Mouse (Mus musculus): ENCODE data around the gene Rab3gap2.

The Rab3gap2 gene

DNA sequence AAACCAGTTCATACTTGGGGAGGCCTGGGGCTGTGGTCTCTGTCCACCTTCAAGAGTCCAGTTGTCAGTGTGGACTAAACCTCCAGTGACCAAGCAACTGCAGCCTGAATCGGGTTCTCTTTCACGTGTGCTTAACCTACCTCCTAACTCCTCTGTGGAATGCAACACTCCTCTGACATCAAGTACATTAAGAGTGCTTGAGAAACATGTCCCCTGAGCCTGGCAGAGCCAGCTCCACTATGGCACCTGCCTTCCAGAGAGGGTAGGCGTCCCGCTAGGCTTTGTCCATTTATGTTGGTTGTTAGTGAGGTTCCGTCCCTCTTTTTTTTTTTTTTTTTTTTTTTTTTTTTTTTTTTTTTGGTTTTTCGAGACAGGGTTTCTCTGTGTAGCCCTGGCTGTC, 23.0 kb downstream of the Rab3gap2 start:
- no peak for DNase-seq (ENCODE audit: low read depth in 2 of 2, low spot score in 2 of 2)

DNA sequence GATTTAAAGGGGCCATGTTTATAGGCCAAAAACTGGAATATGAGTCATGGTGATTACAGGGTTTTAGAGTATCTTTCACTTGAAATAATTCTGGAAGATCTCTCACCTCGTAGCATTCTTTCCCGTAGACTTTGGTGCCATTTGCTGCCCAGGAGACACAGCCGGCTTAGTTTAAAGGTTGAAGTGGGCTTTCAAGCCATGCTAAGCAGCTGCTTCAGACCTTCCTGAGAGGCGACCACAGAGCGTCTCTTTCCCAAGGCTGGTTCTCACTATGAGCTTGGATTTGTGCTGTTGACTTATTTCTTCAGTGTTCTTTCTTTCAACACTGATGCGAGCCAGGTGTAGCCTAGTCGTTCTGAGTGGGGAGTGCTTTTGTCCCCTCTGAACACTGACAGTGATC, 23.8 kb downstream of the Rab3gap2 start:
- DNase-seq (ENCODE audit: low read depth in 2 of 2, low spot score in 2 of 2), result no peak

DNA sequence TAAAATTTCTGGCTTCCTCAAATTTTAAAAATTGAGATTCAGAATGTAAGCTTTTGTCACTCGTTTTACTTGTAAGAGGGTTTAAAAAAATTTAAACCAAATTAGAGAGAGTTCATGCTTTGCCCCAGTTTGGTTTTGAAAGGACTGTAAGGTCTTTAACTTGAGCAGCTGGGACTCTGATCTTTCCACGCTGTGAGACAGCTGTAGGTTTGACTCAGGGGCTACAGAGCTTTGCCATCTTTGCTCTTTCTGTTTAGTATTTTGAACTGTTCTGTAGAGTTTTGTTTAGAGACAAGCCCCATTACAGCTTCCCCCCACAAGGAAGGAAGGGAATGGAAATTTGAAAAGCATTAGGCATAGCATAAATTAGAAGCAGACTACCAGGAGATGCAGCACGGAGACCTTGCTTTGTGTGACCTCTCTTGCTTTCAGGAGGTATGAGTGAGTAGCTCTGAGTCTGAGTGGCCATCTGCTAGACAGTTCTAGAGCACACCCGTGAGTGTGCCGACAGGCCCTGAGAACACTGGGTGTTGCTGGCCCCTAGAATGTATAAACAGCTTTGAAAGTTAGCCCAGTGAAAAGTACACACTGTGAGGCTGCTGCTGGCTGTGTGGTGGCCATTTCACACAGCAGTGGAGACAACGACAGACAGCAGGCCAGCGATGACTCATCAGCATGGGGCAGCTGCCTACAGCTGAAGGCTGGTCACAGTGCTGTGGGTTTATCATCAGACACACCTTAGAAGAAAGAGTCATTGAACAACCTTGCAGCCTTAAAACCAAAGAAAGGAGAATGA, 25.7 kb downstream of the Rab3gap2 start:
- no peak for DNase-seq (ENCODE audit: low read depth in 2 of 2, low spot score in 2 of 2)

DNA sequence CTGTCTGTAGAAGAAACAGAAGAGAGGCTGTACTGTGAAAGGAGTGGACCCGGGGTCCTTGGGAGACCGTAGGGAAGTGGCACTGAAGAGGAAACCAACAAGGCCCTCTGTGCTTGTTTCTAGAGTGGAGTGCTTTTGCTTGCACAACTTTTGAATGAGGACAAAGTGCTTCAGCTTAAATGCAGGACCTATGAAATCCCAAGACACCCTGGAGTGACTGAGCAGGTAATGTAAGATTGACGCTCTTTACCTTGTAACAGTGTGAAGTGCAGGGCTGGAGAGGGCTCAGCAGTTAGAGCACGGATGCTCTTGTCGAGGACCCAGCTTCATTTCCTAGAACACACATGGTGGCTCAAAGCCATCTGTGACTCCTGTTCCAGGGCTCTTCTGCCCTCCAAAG, 31.9 kb downstream of the Rab3gap2 start:
- no peak for DNase-seq (ENCODE audit: low read depth in 2 of 2, low spot score in 2 of 2)

DNA sequence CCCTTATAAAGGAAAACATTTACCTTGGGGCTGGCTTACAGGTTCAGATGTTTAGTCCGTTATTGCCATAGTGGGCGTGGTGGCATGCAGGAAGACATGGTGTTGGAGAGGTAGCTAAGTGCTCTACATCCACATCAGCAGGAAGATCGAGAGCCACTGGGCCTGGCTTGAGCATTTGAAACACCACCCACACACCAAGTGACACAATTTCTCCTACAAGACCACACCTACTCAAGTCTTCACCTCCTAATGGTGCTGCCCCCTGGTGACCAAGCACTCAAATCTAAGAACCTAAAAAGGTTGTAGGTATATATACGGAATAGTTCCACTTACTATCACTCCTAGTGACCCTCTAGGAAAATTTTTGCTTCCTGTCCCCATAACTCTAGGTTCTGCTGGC, 32.6 kb downstream of the Rab3gap2 start:
- DNase-seq (ENCODE audit: low read depth in 2 of 2, low spot score in 2 of 2), result no peak

DNA sequence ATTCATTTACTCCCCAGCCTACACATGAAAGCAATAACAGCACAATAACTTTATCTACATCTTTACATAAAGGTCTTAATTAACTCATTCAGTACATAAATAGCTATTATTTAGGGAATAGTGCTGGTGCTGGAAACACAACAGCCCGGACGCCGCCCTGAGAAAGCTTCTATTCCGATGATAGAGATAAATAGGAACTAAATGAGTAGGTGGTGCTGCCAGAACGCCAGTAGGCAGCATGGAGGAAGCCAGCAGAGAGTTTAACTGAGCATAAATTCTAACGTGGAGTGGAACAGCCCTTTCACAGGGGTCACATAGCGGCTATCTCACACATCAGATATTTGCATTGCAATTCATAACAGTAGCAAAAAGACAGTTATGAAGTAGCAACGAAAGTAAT, 39.1 kb downstream of the Rab3gap2 start:
- DNase-seq (ENCODE audit: low read depth in 2 of 2, low spot score in 2 of 2), result no peak

DNA sequence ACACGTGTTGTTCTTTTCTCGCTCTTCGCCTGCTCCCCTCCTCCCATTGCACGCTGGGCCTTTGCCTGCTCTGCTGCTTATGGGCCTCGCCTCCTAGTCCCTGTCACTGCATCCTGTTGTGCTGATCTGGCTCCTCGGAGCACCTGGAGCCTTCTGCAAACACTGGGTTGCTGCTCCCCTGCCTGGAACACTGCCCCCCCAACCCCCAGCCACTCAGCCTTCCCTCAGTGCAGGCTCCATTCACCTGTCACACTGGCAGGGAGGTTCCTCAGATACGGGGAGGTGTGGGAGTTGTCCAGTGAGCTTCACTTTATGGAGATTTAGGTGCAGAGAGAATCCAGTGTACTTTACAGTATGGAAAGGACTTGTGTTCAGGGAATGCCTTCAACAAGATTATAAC, 41.5 kb downstream of the Rab3gap2 start:
- no peak for DNase-seq (ENCODE audit: low read depth in 2 of 2, low spot score in 2 of 2)

DNA sequence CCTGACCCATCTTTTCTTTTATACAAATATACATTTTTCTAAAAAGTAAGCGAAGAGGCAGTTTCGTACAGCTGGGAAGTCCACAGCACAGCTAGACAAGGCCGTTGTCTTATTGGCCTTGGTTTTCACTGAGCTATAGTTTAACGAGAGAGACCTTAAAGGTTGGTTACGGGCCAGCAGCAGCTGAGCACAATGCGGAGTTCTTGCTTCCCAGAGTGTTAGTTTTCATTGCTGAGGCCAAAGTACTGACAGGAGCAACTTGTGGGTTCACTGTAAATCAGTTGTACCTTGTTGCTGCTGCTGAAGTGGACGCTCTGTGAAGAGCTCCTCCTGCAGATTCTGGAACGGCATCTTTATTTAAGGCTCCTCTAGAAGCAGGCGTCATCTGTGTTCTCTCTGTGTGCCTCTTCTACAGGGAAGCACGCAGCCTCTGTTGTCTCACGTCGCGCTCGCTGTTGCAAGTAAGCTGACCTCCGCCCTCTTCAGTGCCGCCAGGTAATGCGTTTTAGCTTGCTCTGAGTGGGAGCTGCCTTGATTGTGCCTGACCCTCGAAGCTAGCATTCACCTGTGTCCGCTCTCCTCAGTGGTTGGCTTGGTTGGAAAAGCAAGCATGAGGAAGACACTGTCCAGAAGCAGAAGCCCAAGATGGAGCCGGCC, 43.6 kb downstream of the Rab3gap2 start:
- DNase-seq (ENCODE audit: low read depth in 2 of 2, low spot score in 2 of 2), result no peak

DNA sequence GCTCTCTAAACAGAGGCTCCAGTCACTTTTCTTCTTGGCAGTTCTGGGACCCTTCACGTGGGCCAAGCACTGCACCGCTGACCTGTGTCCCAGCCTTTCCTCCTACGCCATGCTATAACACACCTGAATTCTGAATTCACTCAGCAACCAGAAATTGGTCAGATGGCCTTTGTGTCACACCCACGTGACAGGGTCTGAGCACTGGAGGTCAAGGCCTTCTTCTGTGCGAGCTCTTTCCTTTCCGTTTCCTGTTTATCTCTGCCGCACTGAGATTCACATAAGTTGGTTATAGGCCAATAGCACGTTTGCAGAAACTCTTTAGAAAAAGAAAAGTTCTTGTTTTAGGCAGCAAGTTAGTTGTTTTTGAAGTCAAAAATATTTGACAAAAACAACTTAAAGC, 44.8 kb downstream of the Rab3gap2 start:
- DNase-seq (ENCODE audit: low read depth in 2 of 2, low spot score in 2 of 2), result no peak

DNA sequence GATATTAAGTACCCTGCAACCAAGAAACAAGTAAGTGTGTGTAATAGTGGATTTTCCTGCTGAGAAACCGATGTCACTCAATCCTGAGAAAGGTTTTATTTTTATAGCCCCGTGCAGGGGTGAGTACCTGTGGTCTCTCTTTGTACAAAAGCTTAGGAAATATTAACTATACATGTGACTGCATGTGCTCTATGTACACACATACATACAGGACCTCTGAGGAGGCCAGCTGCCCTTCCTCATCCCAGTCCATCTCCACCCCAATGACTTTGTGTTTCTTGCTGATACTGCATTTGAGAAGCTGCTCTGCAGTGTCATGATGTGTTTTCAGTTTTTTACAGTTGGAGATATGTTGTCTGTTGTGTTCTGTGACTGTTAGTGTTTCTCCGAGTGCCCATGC, 48.4 kb downstream of the Rab3gap2 start:
- DNase-seq (ENCODE audit: low read depth in 2 of 2, low spot score in 2 of 2), result no peak

DNA sequence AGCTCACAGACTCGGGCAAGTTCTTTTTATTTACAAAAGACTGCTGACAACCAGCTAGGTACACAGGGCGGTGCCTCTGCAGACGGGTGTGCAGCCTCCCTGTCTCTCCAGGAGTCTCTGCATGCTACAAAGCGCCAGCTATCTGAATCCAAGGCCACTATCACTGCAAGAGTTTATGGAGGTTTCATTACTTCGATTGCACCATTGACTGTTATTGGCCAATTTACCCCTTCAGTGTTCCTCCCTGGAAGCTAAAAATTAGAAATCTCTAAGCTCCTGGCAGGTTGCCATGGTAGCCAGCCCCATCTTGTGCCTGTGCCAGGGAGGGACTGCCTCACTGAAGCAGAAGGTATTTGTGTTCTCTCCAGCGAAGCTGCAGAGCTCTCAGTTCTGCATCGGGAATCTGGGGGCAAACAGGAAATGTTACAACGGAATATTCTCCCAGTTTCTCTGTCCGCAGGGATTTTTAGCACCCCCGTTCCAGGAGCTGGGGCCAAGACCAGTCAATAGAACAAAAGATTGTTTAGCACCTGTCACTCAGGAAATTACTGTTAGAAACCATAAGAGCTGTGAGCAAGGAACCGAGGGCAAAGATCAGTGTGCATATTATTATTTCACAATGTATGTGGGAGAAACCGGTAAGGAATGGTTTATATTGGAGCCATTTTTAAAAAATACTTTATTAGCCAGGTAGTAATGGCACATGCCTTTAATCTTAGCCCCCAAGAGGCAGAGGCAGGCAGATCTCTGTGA, 49.4 kb downstream of the Rab3gap2 start:
- no peak for DNase-seq (ENCODE audit: low read depth in 2 of 2, low spot score in 2 of 2)

DNA sequence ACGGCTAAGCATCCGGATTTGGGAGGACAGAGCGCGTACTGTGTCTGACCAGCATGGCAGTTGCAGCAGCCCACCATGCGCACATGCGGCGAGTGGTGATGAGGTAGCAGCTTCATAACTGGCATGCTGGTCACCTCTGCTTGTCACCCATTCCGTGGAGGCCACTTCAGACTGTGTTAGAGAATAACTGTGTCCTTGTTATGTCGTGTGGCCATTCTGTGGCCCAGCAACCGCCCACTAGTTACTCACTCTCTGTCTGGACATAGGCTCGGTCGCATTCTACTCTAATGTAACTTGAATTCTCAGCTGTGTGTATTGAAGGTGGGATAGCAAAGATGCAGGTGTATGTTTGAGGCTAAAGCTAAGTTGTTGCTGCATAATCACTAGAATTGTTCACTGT, 51.4 kb downstream of the Rab3gap2 start:
- DNase-seq (ENCODE audit: low read depth in 2 of 2, low spot score in 2 of 2), result no peak

DNA sequence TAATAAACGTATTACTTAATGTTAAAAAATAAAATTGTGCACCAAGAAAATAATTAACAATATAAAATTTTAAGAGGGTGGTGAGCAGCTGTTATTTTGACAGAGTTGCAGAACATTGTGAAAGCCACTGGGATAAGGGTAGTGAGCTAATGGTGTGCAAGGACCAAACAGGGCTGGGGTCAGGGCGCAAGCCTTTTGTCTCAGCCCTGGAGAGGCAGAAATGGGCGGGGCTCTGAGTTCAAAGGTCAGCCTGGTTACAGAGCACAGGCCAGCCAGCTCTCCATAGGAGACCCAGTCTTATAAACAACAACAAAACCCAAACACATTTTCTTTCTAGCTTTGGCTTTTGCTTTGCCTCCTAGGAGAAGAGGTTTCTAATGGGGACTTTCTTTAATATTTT, 52.8 kb downstream of the Rab3gap2 start:
- DNase-seq (ENCODE audit: low read depth in 2 of 2, low spot score in 2 of 2), result no peak

DNA sequence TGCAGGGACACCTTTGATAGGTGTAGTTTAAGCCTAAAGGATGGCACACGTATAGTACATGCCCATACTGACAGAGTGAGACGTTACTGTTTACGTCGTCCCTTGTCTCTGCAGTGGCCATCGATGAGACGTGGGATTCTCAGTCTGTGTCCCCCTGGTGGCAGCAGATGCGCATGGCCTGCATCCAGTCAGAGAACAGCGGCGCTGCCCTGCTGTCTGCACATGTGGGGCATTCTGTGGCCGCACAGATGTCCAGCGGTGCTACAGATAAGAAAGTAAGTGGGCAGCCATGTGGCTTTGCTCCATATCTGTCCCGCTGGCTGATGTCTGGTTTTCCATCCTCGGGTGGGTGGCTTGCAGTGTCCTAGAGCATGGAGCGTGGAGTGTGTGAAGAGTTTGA, 58.6 kb downstream of the Rab3gap2 start:
- no peak for DNase-seq (ENCODE audit: low read depth in 2 of 2, low spot score in 2 of 2)

DNA sequence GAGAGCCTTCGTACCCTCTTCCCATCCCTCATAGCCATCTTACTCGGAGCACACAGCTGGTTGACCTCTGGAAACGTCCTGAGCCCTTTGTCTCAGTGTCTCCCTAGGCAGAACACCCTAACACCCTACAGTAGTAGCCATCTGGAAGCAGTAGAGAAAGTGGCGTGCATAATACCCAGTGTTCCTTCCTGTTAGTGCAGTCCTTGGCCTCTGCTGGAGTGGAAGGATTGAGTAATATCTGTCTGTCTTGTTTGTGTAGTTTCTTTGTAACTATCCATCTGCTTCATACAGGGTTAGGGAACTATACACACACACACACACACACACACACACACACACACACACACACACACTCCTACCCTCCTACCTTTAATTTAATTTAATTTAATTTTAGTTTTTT, 64.8 kb downstream of the Rab3gap2 start:
- DNase-seq (ENCODE audit: low read depth in 2 of 2, low spot score in 2 of 2), result no peak

DNA sequence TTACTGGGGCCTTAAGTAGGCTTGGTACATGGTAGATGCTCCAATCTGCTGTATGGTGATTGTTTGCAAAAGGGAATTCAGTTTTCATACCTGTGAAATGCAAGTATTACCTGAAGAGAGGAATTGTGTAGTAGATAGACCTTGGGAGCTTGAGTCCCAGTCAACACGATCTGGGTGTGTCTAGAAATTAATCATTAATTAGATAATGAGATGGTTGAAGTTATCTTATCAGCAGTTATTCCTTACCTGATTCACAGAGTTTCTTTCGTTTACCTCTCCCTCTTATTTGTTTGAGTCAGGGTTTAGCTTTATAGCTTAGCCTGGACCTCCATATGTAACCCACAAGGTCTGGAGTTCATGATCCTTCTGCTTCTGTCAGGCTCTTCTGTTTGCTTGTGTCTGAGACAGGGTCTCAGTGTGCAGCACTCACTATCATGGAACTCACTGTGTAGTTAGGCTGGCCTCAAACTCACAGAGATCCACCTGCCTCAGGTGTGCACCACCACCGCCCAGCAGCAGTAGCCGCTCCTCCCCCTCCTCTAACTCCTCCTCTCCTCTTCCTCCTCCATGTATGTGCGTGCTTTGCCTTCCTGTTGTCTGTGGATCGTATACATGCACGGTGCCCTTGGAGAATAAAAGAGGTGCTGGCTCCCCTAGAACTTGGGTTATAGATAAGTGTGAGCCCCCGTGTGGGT, 66.6 kb downstream of the Rab3gap2 start:
- no peak for DNase-seq (ENCODE audit: low read depth in 2 of 2, low spot score in 2 of 2)

DNA sequence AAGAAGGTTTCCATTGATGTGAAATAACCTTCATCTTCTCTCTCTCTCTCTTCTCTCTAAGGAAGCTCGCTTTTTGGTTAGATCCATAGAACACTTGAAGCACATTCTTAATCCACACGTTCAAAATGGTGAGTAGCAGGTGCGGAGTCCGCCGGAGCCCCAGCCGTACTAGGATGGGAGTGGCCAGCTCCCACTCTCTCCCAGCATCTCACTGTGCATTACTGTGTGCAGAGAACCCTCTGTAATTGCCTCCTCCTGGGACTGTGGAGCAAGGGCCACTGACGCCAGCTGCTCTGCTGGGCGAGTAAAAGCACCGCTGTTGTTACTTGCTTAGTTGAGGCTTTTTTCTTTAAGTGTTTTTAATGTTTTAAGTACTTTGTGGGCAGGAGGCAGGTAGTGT, 67.5 kb downstream of the Rab3gap2 start:
- no peak for DNase-seq (ENCODE audit: low read depth in 2 of 2, low spot score in 2 of 2)

DNA sequence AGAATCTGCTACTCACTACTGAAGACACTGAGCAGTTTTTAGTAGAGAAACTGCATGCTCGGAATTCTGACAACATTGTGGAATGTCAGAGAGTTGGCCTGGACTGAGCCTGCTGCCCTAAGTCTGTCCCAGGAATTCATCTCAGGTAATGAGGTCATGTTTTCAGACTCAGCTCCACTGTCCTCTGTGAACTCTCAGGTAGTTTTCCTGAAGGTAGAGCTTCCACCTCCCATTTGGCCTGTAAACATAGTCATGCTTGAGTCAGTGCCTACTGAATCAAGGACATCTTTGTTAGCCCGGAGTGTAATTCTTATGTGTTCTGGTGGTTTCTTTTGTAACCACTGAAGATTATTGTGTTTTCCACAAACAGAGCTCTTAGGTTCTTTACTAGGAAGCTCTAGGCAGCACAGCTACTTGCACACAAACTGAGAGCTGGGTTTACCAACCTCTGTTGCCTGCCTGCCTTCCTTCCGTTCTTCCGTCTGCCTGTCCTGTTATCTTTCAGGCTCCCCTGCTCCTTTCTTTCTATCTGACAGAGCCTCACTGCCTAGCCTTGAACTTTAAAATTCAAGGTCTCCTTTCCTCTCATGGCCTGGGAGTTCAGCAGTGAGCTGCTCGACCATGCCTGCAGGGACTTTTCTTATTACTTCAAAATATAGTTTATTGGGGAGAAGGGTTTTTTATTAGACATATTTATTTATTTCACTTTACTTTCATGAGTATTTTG, 71.1 kb downstream of the Rab3gap2 start:
- no peak for DNase-seq (ENCODE audit: low read depth in 2 of 2, low spot score in 2 of 2)

DNA sequence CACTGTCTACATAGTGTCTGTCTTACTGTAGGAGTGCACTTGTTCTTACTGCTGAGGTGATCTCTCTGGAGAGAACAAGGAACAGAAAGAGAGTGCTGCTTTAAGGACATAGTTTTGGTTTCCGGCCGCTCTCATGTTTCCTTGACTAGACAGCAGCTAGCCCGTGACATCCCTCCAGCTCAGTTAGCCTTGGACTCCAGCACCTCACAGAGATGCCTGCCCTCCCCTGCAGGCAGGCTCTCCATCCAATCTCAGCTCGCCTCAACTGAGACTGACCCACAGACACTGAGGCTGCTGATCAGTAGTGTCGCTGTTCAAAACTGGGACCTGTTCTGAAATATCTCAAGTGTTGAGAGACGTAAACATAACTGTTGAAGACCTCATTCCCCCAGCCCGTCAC, 72.1 kb downstream of the Rab3gap2 start:
- DNase-seq (ENCODE audit: low read depth in 2 of 2, low spot score in 2 of 2), result no peak

DNA sequence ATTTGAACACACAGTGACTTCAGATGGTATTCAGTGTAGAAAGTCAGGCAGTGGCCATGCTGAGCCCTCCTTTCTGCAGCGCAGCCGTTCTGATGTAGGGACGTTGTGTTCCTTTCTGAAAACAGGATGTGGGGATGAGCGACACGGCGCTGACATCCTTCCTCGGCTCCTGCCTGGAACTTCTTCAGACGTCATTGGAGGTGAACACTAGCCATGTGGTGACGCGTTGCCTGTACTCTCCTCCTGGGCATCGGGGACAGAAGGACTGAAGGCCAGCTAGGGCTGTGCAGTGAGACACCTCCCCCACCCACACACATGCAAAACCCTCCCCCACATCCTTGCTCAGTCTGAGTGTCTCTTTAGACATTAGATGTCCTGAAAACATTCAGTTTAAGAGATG, 73.1 kb downstream of the Rab3gap2 start:
- DNase-seq (ENCODE audit: low read depth in 2 of 2, low spot score in 2 of 2), result no peak

DNA sequence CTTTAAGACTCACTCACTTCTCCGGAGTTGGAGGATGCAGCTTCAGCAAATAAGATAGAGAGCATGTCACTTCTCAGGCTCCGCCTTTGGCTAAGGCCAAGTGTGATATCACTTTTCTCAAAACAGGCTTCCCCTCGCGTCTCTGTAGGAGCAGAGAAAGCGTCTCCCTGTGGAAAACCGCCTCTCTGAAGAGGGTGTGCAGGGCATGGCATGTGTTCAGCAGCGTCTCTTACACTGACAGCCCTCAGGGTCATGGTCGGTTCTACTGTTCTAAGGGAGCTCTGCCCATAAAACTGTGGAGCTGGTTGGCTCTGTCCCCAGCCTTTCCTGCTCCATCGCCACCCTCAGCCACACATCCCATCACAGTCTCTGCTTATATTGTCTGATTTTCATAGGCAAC, 75.4 kb downstream of the Rab3gap2 start:
- DNase-seq (ENCODE audit: low read depth in 2 of 2, low spot score in 2 of 2), result no peak
